Mouse (Mus musculus) lung, postnatal 0 days (tissue): ENCODE measurements around the gene Cldn16. TPM values are rescaled to one million over a fixed set of nuclear protein-coding genes. Genes with fewer than 3 reads are reported as not detected.

Source experiments
- ATAC-seq: fragments of 200-750 bp; cut with Nextera tagmentation; 2 replicates; pipeline ENCODE4 v1.8.0; 2017; ENCODE audit warnings: moderate library complexity
- DNase-seq: peaks from one replicate; pipeline ENCODE4 v3.0.0-alpha.2; 2016; ENCODE audit warnings: low spot score
- H3K27ac ChIP-seq: fragments of 300-500 bp; sonication (generic); 2 replicates; pipeline ENCODE4 v1.5.1; 2014; ENCODE audit warnings: antibody characterized with exemption, mild to moderate bottlenecking, low read length, mixed read lengths
- H3K27me3 ChIP-seq: fragments of 300-500 bp; sonication (generic); replicated peaks from 2 replicates; pipeline ENCODE4 v1.6.1; 2014; ENCODE audit warnings: low read length, mixed read lengths; ENCODE audit not compliant: insufficient read depth
- H3K36me3 ChIP-seq: fragments of 300-500 bp; sonication (generic); 2 replicates; pipeline ENCODE4 v1.6.1; 2014; ENCODE audit warnings: low read length, mixed read lengths; ENCODE audit not compliant: insufficient read depth
- H3K4me1 ChIP-seq: fragments of 300-500 bp; sonication (generic); 2 replicates; pipeline ENCODE4 v1.6.1; 2014; ENCODE audit warnings: antibody characterized with exemption, low read depth, low read length, mixed read lengths; ENCODE audit not compliant: insufficient read depth
- H3K4me2 ChIP-seq: fragments of 300-500 bp; sonication (generic); replicated peaks from 2 replicates; pipeline ENCODE4 v1.6.1; 2014; ENCODE audit warnings: low read depth, mild to moderate bottlenecking, low read length, moderate library complexity, mixed read lengths
- H3K4me3 ChIP-seq: fragments of 300-500 bp; sonication (generic); 2 replicates; pipeline ENCODE4 v1.5.1; 2014; ENCODE audit warnings: low read depth, low read length
- H3K9ac ChIP-seq: fragments of 300-500 bp; sonication (generic); replicated peaks from 2 replicates; pipeline ENCODE4 v1.6.1; 2014; ENCODE audit warnings: low read depth, mild to moderate bottlenecking
- H3K9me3 ChIP-seq: fragments of 300-500 bp; sonication (generic); 2 replicates; pipeline ENCODE4 v1.6.1; 2016; ENCODE audit warnings: low read length, mixed read lengths
- CTCF ChIP-seq: IDR thresholded peaks from 2 replicates; pipeline ENCODE4 v1.5.1; 2016; ENCODE audit warnings: antibody characterized with exemption, mild to moderate bottlenecking
- EP300 ChIP-seq: IDR thresholded peaks from 2 replicates; pipeline ENCODE4 v1.6.1; 2016; ENCODE audit warnings: antibody characterized with exemption, mild to moderate bottlenecking, control low read depth
- WGBS: fragments of 180-500 bp; shearing (Covaris S2); extraction: QIAGEN DNeasy Blood & Tissue Kit; methylation state at CpG from one replicate; pipeline ENCODE4 v1.1.7; 2014; 5-methylcytosine and 5-hydroxymethylcytosine counted together
- polyA plus RNA-seq: library from polyadenylated mRNA; unstranded; fragments of >200 nt; fragmentation: Nextera tagmentation; extraction: Ambion mirVana; gene quantifications from 2 replicates; pipeline ENCODE4 v1.2.1, GENCODE M21; 2015

Cldn16 gene
- polyA plus RNA-seq, 1 experiment from 2014 or later: not detected

- no peaks in the 10 kb centered on the region for H3K4me1 ChIP-seq
- no peak overlapping the region for H3K4me2 ChIP-seq
- ATAC-seq (no peak), DNase-seq (no peak)
- TF ChIP-seq CTCF (no peak), EP300 (no peak)
- H3K4me3 ChIP-seq: no peak overlapping the region
- no peak overlapping the region for H3K9ac ChIP-seq
- H3K27me3 ChIP-seq: no peaks in the 10 kb centered on the region
- no peaks in the 10 kb centered on the region for H3K9me3 ChIP-seq
- WGBS: 37% methylated on average over 1 of the region's 1 CpGs
- H3K36me3 ChIP-seq: no peaks in the 10 kb centered on the region
- H3K27ac ChIP-seq: no peak overlapping the region
Observed at GRCm38 (mm10) chr16:26530451-26530850, 67.5 kb downstream of the Cldn16 start.

- 63% methylated on average over 1 of the region's 1 CpGs for WGBS
- DNase-seq (no peak), ATAC-seq (no peak)
- Histone ChIP-seq H3K4me2 (no peak overlapping the region), H3K27ac (no peak overlapping the region), H3K4me1 (no peaks in the 10 kb centered on the region), H3K9me3 (no peaks in the 10 kb centered on the region), H3K9ac (no peak overlapping the region), H3K27me3 (no peaks in the 10 kb centered on the region), H3K4me3 (no peak overlapping the region), H3K36me3 (no peaks in the 10 kb centered on the region)
- no peak for TF ChIP-seq CTCF
- TF ChIP-seq EP300: no peak
Observed at GRCm38 (mm10) chr16:26532287-26532686, 69.4 kb downstream of the Cldn16 start.

Other genes with a start within 250 kb of the Cldn16 start
- 7.0 and 8.0 TPM in 2 replicates for gene Cldn1, start 91.3 kb upstream of the Cldn16 start, polyA plus RNA-seq
- not detected in 2 replicates for gene Tmem207, start 63.6 kb downstream of the Cldn16 start, polyA plus RNA-seq
- 7.4 and 7.8 TPM in 2 replicates for gene Il1rap, start 118.6 kb downstream of the Cldn16 start, polyA plus RNA-seq